Mouse (Mus musculus) erythroblast, embryonic 14.5 days (primary cell): ENCODE results near the gene Cpb1.

Experiments used
- GATA1 ChIP-seq: IDR thresholded peaks from 2 replicates; pipeline ENCODE4 v1.6.1; 2012; ENCODE audit warnings: low read length, inconsistent platforms, mixed read lengths
- TAL1 ChIP-seq: IDR thresholded peaks from 3 replicates; pipeline ENCODE4 v1.6.1; 2012; ENCODE audit warnings: low read length, inconsistent platforms, mixed read lengths

DNA sequence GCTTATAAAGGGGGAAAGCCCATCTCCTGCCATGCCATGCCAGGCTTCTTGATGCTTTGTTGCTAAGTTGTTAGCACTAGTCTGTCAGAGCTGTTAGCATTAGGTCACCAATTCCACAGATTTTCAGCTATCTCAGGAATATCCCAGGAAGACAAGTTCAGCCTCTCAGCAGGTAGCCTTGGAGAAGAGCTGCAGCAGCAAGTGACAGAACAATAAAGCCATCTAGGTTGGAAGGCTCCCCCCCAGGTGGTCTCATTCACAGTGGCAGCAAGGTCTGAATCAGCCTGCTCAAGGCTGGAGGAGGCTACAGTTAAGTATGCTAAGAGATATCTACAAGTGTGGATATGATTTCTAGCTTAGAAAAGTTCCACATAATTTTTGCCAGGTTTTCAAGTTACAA, 15.8 kb upstream of the Cpb1 start:
- no peak for TF ChIP-seq GATA1
- TF ChIP-seq TAL1 = no peak
